Mouse (Mus musculus): ENCODE data around the gene Gm20708. TPM values are rescaled to one million over a fixed set of nuclear protein-coding genes. Genes with fewer than 3 reads are reported as not detected.
A peak's percentile ranks its signal among the peaks of the same experiment; 100 is the strongest.
"Not testable (repeated sequence)": the region's sequence is repeated elsewhere in the genome, so short reads cannot be mapped to it uniquely, and the experiment has no call there.

Gene Gm20708
- polyA plus RNA-seq, 1 experiment from 2014 or later = 0.58 TPM

- no peaks in the 10 kb centered on the region for H3K27me3 ChIP-seq (ENCODE audit: control insufficient read depth, insufficient read depth, low read length)
- H3K4me1 ChIP-seq (ENCODE audit: control insufficient read depth, insufficient read depth, low read length) = peaks cover 9% of the 10 kb centered on the region
- H3K4me2 ChIP-seq (replicated peaks; ENCODE audit: low read depth, low read length) = no peak overlapping the region
- no peak overlapping the region for H3K27ac ChIP-seq (ENCODE audit: low read depth, low read length)
- peaks cover 69% of the 10 kb centered on the region for H3K36me3 ChIP-seq (ENCODE audit: control insufficient read depth, insufficient read depth, low read length)
- no peaks in the 10 kb centered on the region for H3K9me3 ChIP-seq (ENCODE audit: control insufficient read depth, low read length)
- no peak overlapping the region for H3K4me3 ChIP-seq (ENCODE audit: low read length)
- no peak for ATAC-seq (ENCODE audit: low FRiP score, low TSS enrichment)
- WGBS = 92% methylated on average over 6 of the region's 6 CpGs
- H3K9ac ChIP-seq (ENCODE audit: low read depth, low read length) = no peak overlapping the region
Measured at GRCm38 (mm10) chr11:117814704-117815366, 5.4 kb downstream of the Gm20708 start.

- H3K9ac ChIP-seq (ENCODE audit: low read depth, low read length); H3K27me3 ChIP-seq (ENCODE audit: control insufficient read depth, insufficient read depth, low read length); H3K4me2 ChIP-seq (replicated peaks; ENCODE audit: low read depth, low read length); ATAC-seq (ENCODE audit: low FRiP score, low TSS enrichment); H3K4me1 ChIP-seq (ENCODE audit: control insufficient read depth, insufficient read depth, low read length); H3K9me3 ChIP-seq (ENCODE audit: control insufficient read depth, low read length); H3K4me3 ChIP-seq (ENCODE audit: low read length); H3K27ac ChIP-seq (ENCODE audit: low read depth, low read length): not testable (repeated sequence)
- 83% methylated on average over 9 of the region's 9 CpGs for WGBS
- peaks cover 78% of the 10 kb centered on the region for H3K36me3 ChIP-seq (ENCODE audit: control insufficient read depth, insufficient read depth, low read length)
Measured at GRCm38 (mm10) chr11:117815850-117816249, 6.4 kb downstream of the Gm20708 start.

DNA sequence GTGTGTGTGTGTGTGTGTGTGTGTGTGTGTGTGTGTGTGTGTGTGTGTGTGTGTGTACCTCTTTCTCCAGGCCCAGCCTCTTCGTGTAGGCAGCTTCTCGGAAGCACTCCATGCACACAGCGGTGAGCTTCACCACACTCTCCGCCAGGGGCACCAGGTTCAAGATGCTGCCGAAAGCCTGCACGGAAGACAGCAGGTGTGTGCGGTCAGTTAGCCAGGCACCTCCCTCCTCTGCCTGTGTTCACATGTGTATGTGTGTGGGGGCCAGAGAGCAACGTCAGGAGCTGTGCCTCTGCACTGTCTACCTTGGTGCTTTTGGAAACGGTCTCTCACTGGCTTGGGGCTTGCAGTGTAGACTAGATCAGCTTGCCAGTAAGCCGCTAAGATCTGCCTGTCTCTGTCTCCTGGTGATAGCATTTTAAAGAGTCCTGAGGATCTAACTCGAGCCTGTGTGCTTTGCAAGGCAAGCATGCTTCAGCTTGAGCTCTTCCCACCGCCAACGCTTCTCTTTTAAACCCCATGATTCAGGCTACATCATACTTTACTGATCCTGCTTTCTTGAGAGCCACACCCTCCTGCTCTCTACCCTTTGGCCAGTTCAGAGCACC lies 7.0 kb downstream of the Gm20708 start:
- Histone ChIP-seq H3K27ac (ENCODE audit: low read depth, low read length) (no peak overlapping the region), H3K4me1 (ENCODE audit: control insufficient read depth, insufficient read depth, low read length) (no peaks in the 10 kb centered on the region), H3K4me3 (ENCODE audit: low read length) (no peak overlapping the region), H3K27me3 (ENCODE audit: control insufficient read depth, insufficient read depth, low read length) (no peaks in the 10 kb centered on the region), H3K36me3 (ENCODE audit: control insufficient read depth, insufficient read depth, low read length) (peaks cover 85% of the 10 kb centered on the region), H3K9me3 (ENCODE audit: control insufficient read depth, low read length) (no peaks in the 10 kb centered on the region), H3K9ac (ENCODE audit: low read depth, low read length) (no peak overlapping the region), H3K4me2 (replicated peaks; ENCODE audit: low read depth, low read length) (no peak overlapping the region)
- 90% methylated on average over 13 of the region's 13 CpGs for WGBS
- no peak for ATAC-seq (ENCODE audit: low FRiP score, low TSS enrichment)

- Histone ChIP-seq H3K36me3 (ENCODE audit: control insufficient read depth, insufficient read depth, low read length) (peaks cover 90% of the 10 kb centered on the region), H3K4me2 (replicated peaks; ENCODE audit: low read depth, low read length) (no peak overlapping the region), H3K27me3 (ENCODE audit: control insufficient read depth, insufficient read depth, low read length) (no peaks in the 10 kb centered on the region), H3K4me1 (ENCODE audit: control insufficient read depth, insufficient read depth, low read length) (peaks cover 15% of the 10 kb centered on the region), H3K9ac (ENCODE audit: low read depth, low read length) (no peak overlapping the region), H3K9me3 (ENCODE audit: control insufficient read depth, low read length) (no peaks in the 10 kb centered on the region), H3K27ac (ENCODE audit: low read depth, low read length) (no peak overlapping the region), H3K4me3 (ENCODE audit: low read length) (no peak overlapping the region)
- ATAC-seq (ENCODE audit: low FRiP score, low TSS enrichment) = no peak
- 92% methylated on average over 8 of the region's 8 CpGs for WGBS
Measured at GRCm38 (mm10) chr11:117819095-117819494, 9.6 kb downstream of the Gm20708 start.

DNA sequence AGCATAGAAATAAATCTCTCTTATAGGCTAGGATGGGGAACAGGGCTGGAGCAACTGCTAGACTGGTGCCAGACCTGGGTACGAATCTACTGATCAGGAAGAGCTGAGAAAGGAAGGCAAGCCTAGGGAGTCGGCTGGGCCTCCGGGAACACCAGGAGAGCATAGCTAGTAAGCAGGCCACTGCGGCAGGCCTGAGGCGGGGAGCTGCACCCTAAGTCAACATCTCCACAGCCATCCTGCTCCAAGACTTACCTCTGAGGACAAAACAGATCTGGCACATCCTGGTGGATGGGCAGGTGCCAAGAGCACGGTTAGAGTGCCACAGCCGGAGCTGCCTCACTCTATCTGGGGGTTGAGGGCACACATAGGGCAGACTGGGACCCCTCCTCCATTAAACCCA lies 10.7 kb downstream of the Gm20708 start:
- no peaks in the 10 kb centered on the region for H3K9me3 ChIP-seq (ENCODE audit: control insufficient read depth, low read length)
- peaks cover 80% of the 10 kb centered on the region for H3K36me3 ChIP-seq (ENCODE audit: control insufficient read depth, insufficient read depth, low read length)
- H3K27ac ChIP-seq (ENCODE audit: low read depth, low read length) = no peak overlapping the region
- H3K4me2 ChIP-seq (replicated peaks; ENCODE audit: low read depth, low read length) = no peak overlapping the region
- peaks cover 24% of the 10 kb centered on the region for H3K4me1 ChIP-seq (ENCODE audit: control insufficient read depth, insufficient read depth, low read length)
- ATAC-seq (ENCODE audit: low FRiP score, low TSS enrichment) = no peak
- H3K9ac ChIP-seq (ENCODE audit: low read depth, low read length) = no peak overlapping the region
- H3K4me3 ChIP-seq (ENCODE audit: low read length) = no peak overlapping the region
- WGBS = 92% methylated on average over 7 of the region's 7 CpGs
- H3K27me3 ChIP-seq (ENCODE audit: control insufficient read depth, insufficient read depth, low read length) = no peaks in the 10 kb centered on the region

GRCm38 (mm10) chr11:117821868-117822267 lies 12.4 kb downstream of the Gm20708 start:
- H3K36me3 ChIP-seq (ENCODE audit: control insufficient read depth, insufficient read depth, low read length) = peaks cover 67% of the 10 kb centered on the region
- H3K27ac ChIP-seq (ENCODE audit: low read depth, low read length) = no peak overlapping the region
- no peak overlapping the region for H3K4me3 ChIP-seq (ENCODE audit: low read length)
- WGBS = 78% methylated on average over 9 of the region's 9 CpGs
- peaks cover 31% of the 10 kb centered on the region for H3K4me1 ChIP-seq (ENCODE audit: control insufficient read depth, insufficient read depth, low read length)
- H3K9ac ChIP-seq (ENCODE audit: low read depth, low read length) = no peak overlapping the region
- H3K27me3 ChIP-seq (ENCODE audit: control insufficient read depth, insufficient read depth, low read length) = no peaks in the 10 kb centered on the region
- no peaks in the 10 kb centered on the region for H3K9me3 ChIP-seq (ENCODE audit: control insufficient read depth, low read length)
- ATAC-seq (ENCODE audit: low FRiP score, low TSS enrichment) = no peak
- H3K4me2 ChIP-seq (replicated peaks; ENCODE audit: low read depth, low read length) = no peak overlapping the region

DNA sequence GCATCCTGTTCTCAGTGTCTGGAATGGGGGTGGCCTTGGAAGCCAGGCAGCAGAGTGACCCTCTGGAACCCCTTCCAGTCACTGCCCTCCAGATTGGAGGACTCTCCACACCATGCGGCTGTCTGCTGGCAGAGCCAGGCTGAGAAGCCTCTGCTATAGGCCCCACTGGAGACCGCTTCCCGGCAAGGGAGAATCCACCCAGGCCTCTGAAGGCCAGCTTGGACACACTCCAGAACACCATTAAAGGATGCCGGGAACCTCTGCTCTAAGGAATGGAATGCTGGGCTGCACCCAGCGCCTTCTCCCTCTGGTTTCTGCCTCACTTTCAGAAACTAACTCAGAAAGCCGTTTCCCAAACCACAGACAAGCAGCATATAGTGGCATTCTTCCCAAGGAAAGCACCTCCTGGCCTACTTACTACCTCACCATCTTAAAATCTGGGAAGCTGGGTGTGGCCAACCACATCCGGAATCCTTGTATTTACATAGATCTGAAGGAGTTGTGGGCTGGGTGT lies 13.3 kb downstream of the Gm20708 start:
- no peak overlapping the region for H3K4me3 ChIP-seq (ENCODE audit: low read length)
- H3K9ac ChIP-seq (ENCODE audit: low read depth, low read length) = no peak overlapping the region
- H3K27me3 ChIP-seq (ENCODE audit: control insufficient read depth, insufficient read depth, low read length) = no peaks in the 10 kb centered on the region
- no peaks in the 10 kb centered on the region for H3K9me3 ChIP-seq (ENCODE audit: control insufficient read depth, low read length)
- WGBS = 83% methylated on average over 7 of the region's 7 CpGs
- no peak for ATAC-seq (ENCODE audit: low FRiP score, low TSS enrichment)
- H3K4me1 ChIP-seq (ENCODE audit: control insufficient read depth, insufficient read depth, low read length) = peaks cover 36% of the 10 kb centered on the region
- H3K36me3 ChIP-seq (ENCODE audit: control insufficient read depth, insufficient read depth, low read length) = peaks cover 58% of the 10 kb centered on the region
- no peak overlapping the region for H3K27ac ChIP-seq (ENCODE audit: low read depth, low read length)
- no peak overlapping the region for H3K4me2 ChIP-seq (replicated peaks; ENCODE audit: low read depth, low read length)

GRCm38 (mm10) chr11:117823411-117823810 lies 13.9 kb downstream of the Gm20708 start:
- Histone ChIP-seq H3K4me3 (ENCODE audit: low read length) (no peak overlapping the region), H3K27ac (ENCODE audit: low read depth, low read length) (no peak overlapping the region), H3K36me3 (ENCODE audit: control insufficient read depth, insufficient read depth, low read length) (peaks cover 52% of the 10 kb centered on the region), H3K9ac (ENCODE audit: low read depth, low read length) (no peak overlapping the region), H3K9me3 (ENCODE audit: control insufficient read depth, low read length) (no peaks in the 10 kb centered on the region), H3K4me1 (ENCODE audit: control insufficient read depth, insufficient read depth, low read length) (peaks cover 39% of the 10 kb centered on the region), H3K4me2 (replicated peaks; ENCODE audit: low read depth, low read length) (0 out of 2 replicates have a peak overlapping the region, but pooled peaks have one; percentile 4), H3K27me3 (ENCODE audit: control insufficient read depth, insufficient read depth, low read length) (no peaks in the 10 kb centered on the region)
- ATAC-seq (ENCODE audit: low FRiP score, low TSS enrichment) = no peak
- 87% methylated on average over 6 of the region's 6 CpGs for WGBS

Data from kidney, embryonic 14.5 days (tissue).